Mouse (Mus musculus) lung, postnatal 0 days (tissue): ENCODE results near the gene Hist1h4h.

Experiments
- CTCF ChIP-seq: IDR thresholded peaks from 2 replicates; pipeline ENCODE4 v1.5.1; 2016; ENCODE audit warnings: antibody characterized with exemption, mild to moderate bottlenecking
- EP300 ChIP-seq: IDR thresholded peaks from 2 replicates; pipeline ENCODE4 v1.6.1; 2016; ENCODE audit warnings: antibody characterized with exemption, mild to moderate bottlenecking, control low read depth

DNA sequence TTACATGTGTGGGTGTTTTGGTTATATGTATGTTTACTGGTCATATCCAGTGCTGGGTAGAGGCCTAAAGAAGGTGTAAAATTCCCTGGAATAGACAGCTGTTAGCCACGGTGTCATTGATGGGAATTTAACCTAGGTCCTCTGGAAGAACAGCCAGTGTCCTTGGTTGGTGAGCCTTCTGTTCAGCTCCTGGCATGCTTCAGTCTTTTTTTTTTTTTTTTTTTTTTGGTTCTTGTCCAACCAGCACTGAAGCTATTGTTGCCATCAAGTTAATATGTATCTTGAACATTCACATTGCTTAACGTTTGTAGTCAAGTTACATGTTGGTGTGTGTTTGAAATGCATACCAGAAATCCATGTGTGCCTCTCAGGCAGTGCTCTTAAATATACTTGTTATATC lies 33.6 kb downstream of the Hist1h4h start:
- TF ChIP-seq CTCF = no peak
- TF ChIP-seq EP300 = no peak
